Mouse (Mus musculus): Measurements from ENCODE around the gene Abcg8.

- TF ChIP-seq CTCF (IDR thresholded peaks at IDR 0.05; ENCODE audit: insufficient read depth, low read length) (no peak), POLR2A (IDR thresholded peaks at IDR 0.05; ENCODE audit: borderline replicate concordance, extremely low read depth, low read depth, low read length) (no peak)
Measured at GRCm38 (mm10) chr17:84682734-84683717, 6.9 kb downstream of the Abcg8 start, which contains the start of gene Abcg5.
